Mouse (Mus musculus) lung, postnatal 10 days (tissue): ENCODE measurements around the gene Tpra1.

Source experiments
- DNase-seq: peaks from one replicate; pipeline ENCODE4 v3.0.0; 2021

The Tpra1 gene

GRCm38 (mm10) chr6:88959834-88960233 is 57.8 kb downstream of the Tpra1 start:
- DNase-seq: peak; percentile 90

- no peak for DNase-seq
Measured at GRCm38 (mm10) chr6:88960941-88961340, 58.9 kb downstream of the Tpra1 start.
